In genomic region chr13:111995716-111996115, GRCm38 (mm10) we compare ENCODE assay signal across 16 mouse cellular contexts.
"Had no signal": no experiment of that assay in that cellular context is flagged by ENCODE, and none has a peak within 500 bp of the region (broad histone marks: within the 10 kb centered on the region; RNA-seq: fewer than 3 reads in every experiment).

No protein-coding gene starts in this region.

- ATAC-seq: intestine, embryonic 15.5 days; midbrain, embryonic 16.5 days had no signal

- H3K4me2 ChIP-seq: intestine, embryonic 15.5 days; limb, embryonic 13.5 days; midbrain, embryonic 11.5 days; neural tube, embryonic 15.5 days had no signal

- H3K27ac ChIP-seq: intestine, embryonic 15.5 days; layer of hippocampus, adult 2 months; limb, embryonic 13.5 days; liver, embryonic 14.5 days; neural tube, embryonic 15.5 days; stomach, postnatal 0 days had no signal

- H3K4me3 ChIP-seq: intestine, embryonic 15.5 days; layer of hippocampus, adult 2 months; limb, embryonic 13.5 days; neural tube, embryonic 15.5 days had no signal

- H3K9me3 ChIP-seq: intestine, embryonic 15.5 days; limb, embryonic 13.5 days; neural tube, embryonic 15.5 days had no signal

- H3K36me3 ChIP-seq: intestine, embryonic 15.5 days; limb, embryonic 13.5 days; neural tube, embryonic 15.5 days had no signal

- DNase-seq: kidney, adult 18-20 months; kidney, postnatal 10 days; kidney, postnatal 4 days; left cerebral cortex, postnatal 4 days; lung, adult 18-20 months; lung, postnatal 10 days; lung, postnatal 4 days; right cerebral cortex, adult 18-20 months had no signal

- H3K27me3 ChIP-seq: intestine, embryonic 15.5 days; neural tube, embryonic 15.5 days had no signal

- H3K9ac ChIP-seq: intestine, embryonic 15.5 days; limb, embryonic 13.5 days; liver, embryonic 14.5 days; neural tube, embryonic 15.5 days had no signal
